Mouse (Mus musculus) neural tube, embryonic 12.5 days (tissue): ENCODE data around the gene Pak4. TPM values are rescaled to one million over a fixed set of nuclear protein-coding genes. Genes with fewer than 3 reads are reported as not detected.
A peak's percentile ranks its signal among the peaks of the same experiment; 100 is the strongest.
"Not testable (repeated sequence)": the region's sequence is repeated elsewhere in the genome, so short reads cannot be mapped to it uniquely, and the experiment has no call there.

ENCODE experiments used
- ATAC-seq: fragments of 200-750 bp; cut with Nextera tagmentation; 2 replicates; pipeline ENCODE4 v1.8.0; 2017; ENCODE audit warnings: low read depth, mild to moderate bottlenecking, moderate TSS enrichment, moderate library complexity; ENCODE audit not compliant: low FRiP score
- H3K27ac ChIP-seq: fragments of 300-500 bp; sonication (generic); 2 replicates; pipeline ENCODE4 v1.5.1; 2016
- H3K27me3 ChIP-seq: fragments of 300-500 bp; sonication (generic); replicated peaks from 2 replicates; pipeline ENCODE4 v1.6.1; 2016; ENCODE audit warnings: mild to moderate bottlenecking
- H3K36me3 ChIP-seq: fragments of 300-500 bp; sonication (generic); 2 replicates; pipeline ENCODE4 v1.6.1; 2016; ENCODE audit warnings: mild to moderate bottlenecking
- H3K4me1 ChIP-seq: fragments of 300-500 bp; sonication (generic); 2 replicates; pipeline ENCODE4 v1.6.1; 2016
- H3K4me2 ChIP-seq: fragments of 300-500 bp; sonication (generic); replicated peaks from 2 replicates; pipeline ENCODE4 v1.6.1; 2016; ENCODE audit warnings: mild to moderate bottlenecking
- H3K4me3 ChIP-seq: fragments of 300-500 bp; sonication (generic); 2 replicates; pipeline ENCODE4 v1.5.1; 2016
- H3K9ac ChIP-seq: fragments of 300-500 bp; sonication (generic); 2 replicates; pipeline ENCODE4 v1.6.1; 2016; ENCODE audit warnings: mild to moderate bottlenecking
- H3K9me3 ChIP-seq: fragments of 300-500 bp; sonication (generic); 2 replicates; pipeline ENCODE4 v1.6.1; 2016; ENCODE audit warnings: mild to moderate bottlenecking
- WGBS: fragments of 180-500 bp; shearing (Covaris S2); methylation state at CpG from one replicate; pipeline ENCODE4 v1.1.7; 2016; 5-methylcytosine and 5-hydroxymethylcytosine counted together
- polyA plus RNA-seq: library from polyadenylated mRNA; unstranded; fragments of >200 nt; fragmentation: Nextera tagmentation; extraction: Ambion mirVana; gene quantifications from 2 replicates; pipeline ENCODE4 v1.2.1, GENCODE M21; 2016

The Pak4 gene
- polyA plus RNA-seq, 1 experiment from 2014 or later = 29.3 TPM

- WGBS = 26% methylated on average over 5 of the region's 5 CpGs
- no peak for ATAC-seq
- Histone ChIP-seq H3K4me2 (no peak overlapping the region), H3K36me3 (peaks cover 27% of the 10 kb centered on the region), H3K4me1 (no peaks in the 10 kb centered on the region), H3K9me3 (0 out of 2 replicates have a peak, but pooled peaks cover 6% of the 10 kb centered on the region), H3K27me3 (no peaks in the 10 kb centered on the region), H3K4me3 (no peak overlapping the region), H3K9ac (no peak overlapping the region), H3K27ac (no peak overlapping the region)
Measured at GRCm38 (mm10) chr7:28555939-28556535, 41.9 kb downstream of the Pak4 start.

- peaks cover 4% of the 10 kb centered on the region; the same call in 1 of the 2 replicates for H3K27me3 ChIP-seq
- no peaks in the 10 kb centered on the region for H3K4me1 ChIP-seq
- H3K9me3 ChIP-seq = 0 out of 2 replicates have a peak, but pooled peaks cover 6% of the 10 kb centered on the region
- ATAC-seq = no peak
- H3K27ac ChIP-seq = no peak overlapping the region
- no peaks in the 10 kb centered on the region for H3K36me3 ChIP-seq
- no peak overlapping the region for H3K9ac ChIP-seq
- WGBS = 94% methylated on average over 6 of the region's 6 CpGs
- H3K4me2 ChIP-seq = no peak overlapping the region
- no peak overlapping the region for H3K4me3 ChIP-seq
Measured at GRCm38 (mm10) chr7:28553076-28553475, 44.9 kb downstream of the Pak4 start.

- Histone ChIP-seq H3K9ac (no peak overlapping the region), H3K4me2 (peak overlapping the region; percentile 61; the same call in 1 of the 2 replicates), H3K4me3 (no peak overlapping the region), H3K9me3 (0 out of 2 replicates have a peak, but pooled peaks cover 6% of the 10 kb centered on the region), H3K4me1 (peaks cover 12% of the 10 kb centered on the region; the same call in 1 of the 2 replicates), H3K27me3 (peaks cover 43% of the 10 kb centered on the region), H3K27ac (no peak overlapping the region), H3K36me3 (no peaks in the 10 kb centered on the region)
- ATAC-seq = no peak
- 70% methylated on average over 7 of the region's 7 CpGs for WGBS
Measured at GRCm38 (mm10) chr7:28547628-28548027, 50.4 kb downstream of the Pak4 start.

- Histone ChIP-seq H3K9me3 (0 out of 2 replicates have a peak, but pooled peaks cover 1% of the 10 kb centered on the region), H3K27me3 (peaks cover 43% of the 10 kb centered on the region), H3K4me2 (peak within 1 kb of the TSS; percentile 61), H3K36me3 (no peaks in the 10 kb centered on the region), H3K27ac (no peak within 1 kb of the TSS), H3K4me3 (peak within 1 kb of the TSS; percentile 33), H3K4me1 (peaks cover 12% of the 10 kb centered on the region; the same call in 1 of the 2 replicates), H3K9ac (peak within 1 kb of the TSS; percentile 13; the same call in 1 of the 2 replicates)
- WGBS = 5% methylated on average over 5 of the region's 5 CpGs
- 0 out of 2 replicates have a peak, but pooled peaks have one; percentile 9 for ATAC-seq
Measured at GRCm38 (mm10) chr7:28547154-28547553, 50.8 kb downstream of the Pak4 start, which contains the start of gene Nccrp1. Gene Nccrp1, minus strand, starts transcription at chr7:28547254.

GRCm38 (mm10) chr7:28546649-28547048 lies 51.3 kb downstream of the Pak4 start:
- peak overlapping the region; percentile 13; the same call in 1 of the 2 replicates for H3K9ac ChIP-seq
- H3K4me2 ChIP-seq = peak overlapping the region; percentile 61
- H3K4me1 ChIP-seq = peaks cover 12% of the 10 kb centered on the region; the same call in 1 of the 2 replicates
- peak overlapping the region; percentile 33 for H3K4me3 ChIP-seq
- H3K27ac ChIP-seq = no peak overlapping the region
- WGBS = 3% methylated on average over 22 of the region's 22 CpGs
- peak; percentile 23; the same call in 1 of the 2 replicates for ATAC-seq
- H3K9me3 ChIP-seq = no peaks in the 10 kb centered on the region
- no peaks in the 10 kb centered on the region for H3K36me3 ChIP-seq
- peaks cover 43% of the 10 kb centered on the region for H3K27me3 ChIP-seq

- Histone ChIP-seq H3K9me3 (no peaks in the 10 kb centered on the region), H3K27me3 (peaks cover 43% of the 10 kb centered on the region), H3K4me1 (peaks cover 12% of the 10 kb centered on the region; the same call in 1 of the 2 replicates), H3K27ac (no peak overlapping the region), H3K4me3 (no peak overlapping the region), H3K36me3 (no peaks in the 10 kb centered on the region), H3K9ac (no peak overlapping the region), H3K4me2 (0 out of 2 replicates have a peak overlapping the region, but pooled peaks have one; percentile 61)
- ATAC-seq = no peak
- 48% methylated on average over 7 of the region's 7 CpGs for whole genome bisulfite sequencing
Measured at GRCm38 (mm10) chr7:28545891-28546210, 52.1 kb downstream of the Pak4 start.

GRCm38 (mm10) chr7:28545048-28545890 lies 52.7 kb downstream of the Pak4 start:
- H3K4me1 ChIP-seq = peaks cover 12% of the 10 kb centered on the region; the same call in 1 of the 2 replicates
- H3K4me2 ChIP-seq = no peak overlapping the region
- no peak overlapping the region for H3K27ac ChIP-seq
- no peak overlapping the region for H3K4me3 ChIP-seq
- H3K9me3 ChIP-seq = no peaks in the 10 kb centered on the region
- H3K36me3 ChIP-seq = no peaks in the 10 kb centered on the region
- 23% methylated on average over 14 of the region's 14 CpGs for WGBS
- peaks cover 43% of the 10 kb centered on the region for H3K27me3 ChIP-seq
- ATAC-seq = no peak
- H3K9ac ChIP-seq = no peak overlapping the region

- H3K9me3 ChIP-seq = no peaks in the 10 kb centered on the region
- no peak overlapping the region for H3K9ac ChIP-seq
- peaks cover 12% of the 10 kb centered on the region; the same call in 1 of the 2 replicates for H3K4me1 ChIP-seq
- no peaks in the 10 kb centered on the region for H3K36me3 ChIP-seq
- 3% methylated on average over 27 of the region's 27 CpGs for WGBS
- no peak overlapping the region for H3K27ac ChIP-seq
- H3K27me3 ChIP-seq = peaks cover 43% of the 10 kb centered on the region
- no peak overlapping the region for H3K4me3 ChIP-seq
- H3K4me2 ChIP-seq = peak overlapping the region; percentile 54
- ATAC-seq = no peak
Measured at GRCm38 (mm10) chr7:28544051-28544601, 53.9 kb downstream of the Pak4 start.

- WGBS = 83% methylated on average over 4 of the region's 4 CpGs
- no peaks in the 10 kb centered on the region for H3K9me3 ChIP-seq
- no peaks in the 10 kb centered on the region for H3K36me3 ChIP-seq
- H3K27ac ChIP-seq = no peak within 1 kb of the TSS
- no peak within 1 kb of the TSS for H3K9ac ChIP-seq
- H3K4me3 ChIP-seq = no peak within 1 kb of the TSS
- H3K4me1 ChIP-seq = peaks cover 8% of the 10 kb centered on the region; the same call in 1 of the 2 replicates
- ATAC-seq = no peak
- H3K4me2 ChIP-seq = no peak within 1 kb of the TSS
- H3K27me3 ChIP-seq = peaks cover 16% of the 10 kb centered on the region
Measured at GRCm38 (mm10) chr7:28540526-28540925, 57.5 kb downstream of the Pak4 start, which contains the start of gene Sycn. Gene Sycn, plus strand, starts transcription at chr7:28540885.

GRCm38 (mm10) chr7:28538886-28539285 lies 59.1 kb downstream of the Pak4 start:
- H3K9me3 ChIP-seq, H3K27ac ChIP-seq, H3K36me3 ChIP-seq, ATAC-seq, H3K27me3 ChIP-seq, H3K4me2 ChIP-seq, H3K9ac ChIP-seq, H3K4me1 ChIP-seq, H3K4me3 ChIP-seq: not testable (repeated sequence)
- WGBS = 89% methylated on average over 6 of the region's 6 CpGs

- no peak overlapping the region for H3K4me3 ChIP-seq
- no peak overlapping the region for H3K4me2 ChIP-seq
- no peaks in the 10 kb centered on the region for H3K4me1 ChIP-seq
- H3K36me3 ChIP-seq = no peaks in the 10 kb centered on the region
- no peaks in the 10 kb centered on the region for H3K9me3 ChIP-seq
- WGBS = 77% methylated on average over 8 of the region's 8 CpGs
- no peak overlapping the region for H3K27ac ChIP-seq
- H3K27me3 ChIP-seq = no peaks in the 10 kb centered on the region
- ATAC-seq = no peak
- H3K9ac ChIP-seq = no peak overlapping the region
Measured at GRCm38 (mm10) chr7:28532005-28532404, 66.0 kb downstream of the Pak4 start.
